Mouse (Mus musculus) C2C12 (cell line): ENCODE results near the gene Gm16223.

Experiments used
- CTCF ChIP-seq: IDR thresholded peaks from one replicate; pipeline ENCODE4 v1.5.1; 2011; ENCODE audit not compliant: control insufficient read depth, insufficient read depth, insufficient read length
- MAX ChIP-seq: IDR thresholded peaks from one replicate; pipeline ENCODE4 v1.6.1; 2011; ENCODE audit warnings: mild to moderate bottlenecking, control low read depth
- MYOD1 ChIP-seq: IDR thresholded peaks from one replicate; pipeline ENCODE4 v1.6.1; 2011; ENCODE audit warnings: low read depth; ENCODE audit not compliant: control insufficient read depth, insufficient read length
- USF1 ChIP-seq: IDR thresholded peaks from one replicate; pipeline ENCODE4 v1.6.1; 2011; ENCODE audit warnings: low read depth, mild to moderate bottlenecking, control low read depth, moderate library complexity

GRCm38 (mm10) chr5:42164731-42165130, 97.0 kb downstream of the Gm16223 start:
- TF ChIP-seq CTCF (no peak), MAX (no peak), MYOD1 (no peak), USF1 (no peak)
